Mouse (Mus musculus): ENCODE data around the gene Paqr8. TPM values are rescaled to one million over a fixed set of nuclear protein-coding genes. Genes with fewer than 3 reads are reported as not detected.

Gene Paqr8
- polyA plus RNA-seq, 1 experiment from 2014 or later = 2.7 TPM

Other genes starting within 250 kb of the Paqr8 start
- not detected in 2 replicates for gene Il17a, start 159.7 kb upstream of the Paqr8 start, polyA plus RNA-seq (2016; fragmentation: Nextera tagmentation; extraction: Ambion mirVana)
- 0.16 TPM in 1 of 2 replicates, not detected in the other for gene Il17f, start 100.0 kb upstream of the Paqr8 start, polyA plus RNA-seq (2016; fragmentation: Nextera tagmentation; extraction: Ambion mirVana)
- gene Mcm3, start 70.3 kb upstream of the Paqr8 start, polyA plus RNA-seq (2016; fragmentation: Nextera tagmentation; extraction: Ambion mirVana) = 168 and 195 TPM in 2 replicates
- gene Efhc1, start 61.0 kb downstream of the Paqr8 start, polyA plus RNA-seq (2016; fragmentation: Nextera tagmentation; extraction: Ambion mirVana) = 0.75 and 1.1 TPM in 2 replicates
- gene Tram2, start 188.6 kb downstream of the Paqr8 start, polyA plus RNA-seq (2016; fragmentation: Nextera tagmentation; extraction: Ambion mirVana) = 5.2 and 5.8 TPM in 2 replicates

All from heart, embryonic 10.5 days (tissue).